Comparison of ENCODE assay signal across 27 mouse cellular contexts in the genomic region with DNA sequence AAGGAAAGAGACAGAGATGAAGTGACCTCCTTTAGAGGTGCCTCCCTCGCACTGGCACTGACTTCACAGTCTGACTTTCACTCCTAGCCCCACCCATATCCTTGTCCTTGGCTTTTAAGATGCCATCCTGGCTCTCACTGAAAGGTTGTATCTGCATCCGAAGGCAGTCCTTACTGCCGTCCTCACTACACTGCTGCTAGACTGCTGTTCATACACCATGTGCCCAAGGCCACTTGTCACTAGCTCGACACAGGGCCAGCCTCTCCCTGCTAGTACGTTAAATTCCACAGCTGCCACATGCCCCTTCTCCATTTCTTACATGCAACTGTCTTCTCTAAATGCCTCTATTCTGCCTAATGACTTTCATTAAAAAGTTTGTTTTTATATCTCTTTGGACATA. TPM values are rescaled to one million over a fixed set of nuclear protein-coding genes. Genes with fewer than 3 reads are reported as not detected.
A peak's percentile ranks its signal among the peaks of the same experiment; 100 is the strongest.
DNase-seq lines count a peak whose midpoint lies in the region; ATAC-seq and TF ChIP-seq lines count a peak whose summit lies in the region.
"Had no signal": no experiment of that assay in that cellular context is flagged by ENCODE, and none has a peak within 500 bp of the region (broad histone marks: within the 10 kb centered on the region; RNA-seq: fewer than 3 reads in every experiment).

No protein-coding gene starts in this region.

- H3K9me3 ChIP-seq in hindbrain, postnatal 0 days (ENCODE audit: low read length) = no peaks in the 10 kb centered on the region
- no peaks in the 10 kb centered on the region for H3K9me3 ChIP-seq in hindbrain, embryonic 16.5 days (ENCODE audit: control insufficient read depth, low read length)
- no peaks in the 10 kb centered on the region for H3K9me3 ChIP-seq in ES-E14 (ENCODE audit: control insufficient read depth, insufficient read depth, low read depth, low read length)
- H3K9me3 ChIP-seq: embryonic facial prominence, embryonic 13.5 days; embryonic facial prominence, embryonic 15.5 days; forebrain, embryonic 10.5 days; forebrain, embryonic 12.5 days had no signal

- no peak overlapping the region for H3K4me2 ChIP-seq in hindbrain, postnatal 0 days (ENCODE audit: low read depth, low read length)
- H3K4me2 ChIP-seq in hindbrain, embryonic 16.5 days (ENCODE audit: low read length) = no peak overlapping the region
- H3K4me2 ChIP-seq: embryonic facial prominence, embryonic 13.5 days; embryonic facial prominence, embryonic 15.5 days; forebrain, embryonic 12.5 days had no signal

- peak; percentile 47 for DNase-seq in adrenal gland, adult 2 months
- DNase-seq in adrenal gland, adult 18-20 months (ENCODE audit: low spot score in 2 of 2) = no peak
- DNase-seq in adrenal gland, postnatal 36 days = peak; percentile 44
- no peak for DNase-seq in adrenal gland, postnatal 25 days
- DNase-seq in hindbrain, postnatal 0 days (ENCODE audit: low spot score) = no peak
- no peak for DNase-seq in ES-E14 (ENCODE audit: low read depth, low spot score)
- no peak for DNase-seq in right cerebral cortex, postnatal 36 days (ENCODE audit: low spot score in 2 of 2)
- DNase-seq: adrenal gland, postnatal 14 days; B cell, adult 2 months; cerebellum, adult 11 months; cerebellum, adult 18-20 months; cerebellum, adult 8-10 months; cerebellum, adult 9-11 months; cerebellum, postnatal 14 days; cerebellum, postnatal 36 days; embryo, embryonic 11 days had no signal

- ATAC-seq in hindbrain, postnatal 0 days = 0 out of 2 replicates have a peak, but pooled peaks have one; percentile 35
- no peak for ATAC-seq in hindbrain, embryonic 16.5 days
- ATAC-seq: CD4-positive, CD25-positive, alpha-beta regulatory T cell, adult 4 months; forebrain, embryonic 14.5 days; forebrain, embryonic 16.5 days had no signal

- TF ChIP-seq CTCF in hindbrain, postnatal 0 days (IDR thresholded peaks at IDR 0.05; ENCODE audit: low read depth) = no peak

- H3K27ac ChIP-seq in hindbrain, postnatal 0 days = no peak overlapping the region
- H3K27ac ChIP-seq in hindbrain, embryonic 16.5 days (ENCODE audit: low read depth, low read length) = no peak overlapping the region
- H3K27ac ChIP-seq in ES-E14 (ENCODE audit: insufficient read depth, low read depth, low read length, poor library complexity, severe bottlenecking) = no peak overlapping the region
- H3K27ac ChIP-seq: embryonic facial prominence, embryonic 13.5 days; embryonic facial prominence, embryonic 15.5 days; forebrain, embryonic 10.5 days; forebrain, embryonic 12.5 days had no signal

- no peaks in the 10 kb centered on the region for H3K4me1 ChIP-seq in hindbrain, postnatal 0 days (ENCODE audit: insufficient read depth, low read length)
- no peaks in the 10 kb centered on the region for H3K4me1 ChIP-seq in hindbrain, embryonic 16.5 days (ENCODE audit: control insufficient read depth, insufficient read depth, low read depth, low read length)
- no peaks in the 10 kb centered on the region for H3K4me1 ChIP-seq in ES-E14 (ENCODE audit: control insufficient read depth in 2 of 2, insufficient read depth in 2 of 2, low read length in 2 of 2, poor library complexity in 1 of 2)
- H3K4me1 ChIP-seq: embryonic facial prominence, embryonic 13.5 days; embryonic facial prominence, embryonic 15.5 days; forebrain, embryonic 10.5 days; forebrain, embryonic 12.5 days had no signal

- no peak overlapping the region for H3K9ac ChIP-seq in hindbrain, postnatal 0 days (replicated peaks; ENCODE audit: low read length)
- no peak overlapping the region for H3K9ac ChIP-seq in hindbrain, embryonic 16.5 days (ENCODE audit: low read depth, low read length)
- H3K9ac ChIP-seq in ES-E14 (ENCODE audit: insufficient read depth, low read depth, low read length, poor library complexity, severe bottlenecking) = peak overlapping the region; percentile 48; the same call in 1 of the 2 replicates
- H3K9ac ChIP-seq: embryonic facial prominence, embryonic 13.5 days; embryonic facial prominence, embryonic 15.5 days; forebrain, embryonic 12.5 days had no signal

- H3K27me3 ChIP-seq in hindbrain, postnatal 0 days (ENCODE audit: insufficient read depth, low read length) = no peaks in the 10 kb centered on the region
- H3K27me3 ChIP-seq in hindbrain, embryonic 16.5 days (replicated peaks; ENCODE audit: control insufficient read depth, insufficient read depth, low read length) = no peaks in the 10 kb centered on the region
- H3K27me3 ChIP-seq: CH12.LX; embryonic facial prominence, embryonic 13.5 days; embryonic facial prominence, embryonic 15.5 days; forebrain, embryonic 12.5 days had no signal

- WGBS in hindbrain, postnatal 0 days = 79% methylated on average over 5 of the region's 5 CpGs
- WGBS in hindbrain, embryonic 16.5 days = 81% methylated on average over 5 of the region's 5 CpGs

- no peak overlapping the region for H3K4me3 ChIP-seq in hindbrain, postnatal 0 days (ENCODE audit: low read length)
- no peak overlapping the region for H3K4me3 ChIP-seq in hindbrain, embryonic 16.5 days (ENCODE audit: low read length)
- H3K4me3 ChIP-seq in ES-E14 (ENCODE audit: insufficient read depth in 1 of 2, low read depth in 1 of 2, low read length in 2 of 2, poor library complexity in 1 of 2, severe bottlenecking in 1 of 2) = no peak overlapping the region
- H3K4me3 ChIP-seq: embryonic facial prominence, embryonic 13.5 days; embryonic facial prominence, embryonic 15.5 days; erythroblast, embryonic 14.5 days; forebrain, embryonic 10.5 days; forebrain, embryonic 12.5 days had no signal

- in situ Hi-C loops in ES-E14 (cut with MboI; ENCODE audit: low sequenced_read_pairs in 2 of 2, unreplicated experiment in 2 of 2) = no loop called here

- H3K36me3 ChIP-seq in hindbrain, postnatal 0 days (ENCODE audit: insufficient read depth, low read length) = peaks cover 15% of the 10 kb centered on the region; the same call in 1 of the 2 replicates
- peaks cover 26% of the 10 kb centered on the region for H3K36me3 ChIP-seq in hindbrain, embryonic 16.5 days (ENCODE audit: control insufficient read depth, insufficient read depth, low read length)
- peaks cover 24% of the 10 kb centered on the region for H3K36me3 ChIP-seq in ES-E14 (ENCODE audit: control insufficient read depth, insufficient read depth, low read length, poor library complexity, severe bottlenecking)

TF ChIP-seq in ES-E14, 5 proteins besides CTCF, POLR2A, EP300 and RAD21:
- TF ChIP-seq ZNF384 (IDR thresholded peaks at IDR 0.05; ENCODE audit: low read depth, low read length) (no peak), CHD2 (IDR thresholded peaks at IDR 0.05; ENCODE audit: low read depth, low read length) (no peak), ZC3H11A (IDR thresholded peaks at IDR 0.05; ENCODE audit: borderline replicate concordance, low read depth, low read length) (no peak), MAFK (IDR thresholded peaks at IDR 0.05; ENCODE audit: insufficient read depth, low read depth, low read length) (no peak), HCFC1 (IDR thresholded peaks at IDR 0.05; ENCODE audit: borderline replicate concordance, insufficient read depth, low read length) (no peak)

RNA-seq across cellular contexts. Expression of a gene that starts 18.7 kb away (rescaled TPM):
- total RNA-seq in adrenal gland, adult 2 months (2021) = 10 to 100 TPM; 12.3 to 13.1 TPM
- 7.9 and 10.1 TPM in 2 replicates for polyA plus RNA-seq in adrenal gland, adult 2 months (2012; rRNA removed)
- 10 to 100 TPM; 11.0 to 18.6 TPM for total RNA-seq in adrenal gland, adult 18-20 months (2021)
- 10 to 100 TPM; 11.5 to 14.7 TPM for total RNA-seq in adrenal gland, postnatal 36 days (2021)
- total RNA-seq in adrenal gland, postnatal 25 days (2021) = 13.2 and 13.4 TPM in 2 replicates
- not detected in 2 replicates for total RNA-seq in hindbrain, postnatal 0 days (2014; rRNA removed)
- polyA plus RNA-seq in hindbrain, postnatal 0 days (2015; fragmentation: Nextera tagmentation; extraction: Ambion mirVana) = 0.10 and 0.25 TPM in 2 replicates
- polyA plus RNA-seq in hindbrain, embryonic 16.5 days (2015; fragmentation: Nextera tagmentation; extraction: Ambion mirVana) = 0.22 and 0.28 TPM in 2 replicates
- total RNA-seq in ES-E14 (2012; rRNA removed) = 9.2 and 9.9 TPM in 2 replicates
- polyA plus RNA-seq: CD4-positive, CD25-positive, alpha-beta regulatory T cell, adult 4 months had no signal

RNA-seq across cellular contexts. Expression of a gene that starts 24.9 kb away (rescaled TPM):
- total RNA-seq in adrenal gland, adult 2 months (2021) = 100 to 1,000 TPM; 121 to 151 TPM
- polyA plus RNA-seq in adrenal gland, adult 2 months (2012; rRNA removed) = 721 and 995 TPM in 2 replicates
- total RNA-seq in adrenal gland, adult 18-20 months (2021) = 100 to 1,000 TPM; 130 to 192 TPM
- 100 to 1,000 TPM; 133 to 143 TPM for total RNA-seq in adrenal gland, postnatal 36 days (2021)
- 178 and 283 TPM in 2 replicates for total RNA-seq in adrenal gland, postnatal 25 days (2021)
- 56.6 and 58.4 TPM in 2 replicates for total RNA-seq in hindbrain, postnatal 0 days (2014; rRNA removed)
- 40.3 and 43.2 TPM in 2 replicates for polyA plus RNA-seq in hindbrain, postnatal 0 days (2015; fragmentation: Nextera tagmentation; extraction: Ambion mirVana)
- 63.6 and 68.0 TPM in 2 replicates for polyA plus RNA-seq in hindbrain, embryonic 16.5 days (2015; fragmentation: Nextera tagmentation; extraction: Ambion mirVana)
- 58.1 and 75.8 TPM in 2 replicates for total RNA-seq in ES-E14 (2012; rRNA removed)

RNA-seq across cellular contexts. Expression of a gene that starts 34.6 kb away (rescaled TPM):
- 100 to 1,000 TPM; 117 to 136 TPM for total RNA-seq in adrenal gland, adult 2 months (2021)
- polyA plus RNA-seq in adrenal gland, adult 2 months (2012; rRNA removed) = 13.8 and 14.0 TPM in 2 replicates
- 100 to 1,000 TPM; 160 to 166 TPM for total RNA-seq in adrenal gland, adult 18-20 months (2021)
- 100 to 1,000 TPM; 159 to 181 TPM for total RNA-seq in adrenal gland, postnatal 36 days (2021)
- 136 and 143 TPM in 2 replicates for total RNA-seq in adrenal gland, postnatal 25 days (2021)
- total RNA-seq in hindbrain, postnatal 0 days (2014; rRNA removed) = 61.0 and 66.6 TPM in 2 replicates
- 97.9 and 100 TPM in 2 replicates for polyA plus RNA-seq in hindbrain, postnatal 0 days (2015; fragmentation: Nextera tagmentation; extraction: Ambion mirVana)
- polyA plus RNA-seq in hindbrain, embryonic 16.5 days (2015; fragmentation: Nextera tagmentation; extraction: Ambion mirVana) = 116 and 126 TPM in 2 replicates
- total RNA-seq in ES-E14 (2012; rRNA removed) = 55.4 and 84.3 TPM in 2 replicates

RNA-seq across cellular contexts. Expression of a gene that starts 43.4 kb away (rescaled TPM):
- total RNA-seq in adrenal gland, adult 2 months (2021) = under 1 TPM; 0.20 to 0.48 TPM
- polyA plus RNA-seq in adrenal gland, adult 2 months (2012; rRNA removed) = 0.12 and 0.20 TPM in 2 replicates
- under 1 TPM; 0.19 to 0.23 TPM for total RNA-seq in adrenal gland, adult 18-20 months (2021)
- under 1 TPM; 0.13 to 0.16 TPM for total RNA-seq in adrenal gland, postnatal 36 days (2021)
- 0.49 TPM in 1 of 2 replicates, not detected in the other for total RNA-seq in adrenal gland, postnatal 25 days (2021)
- total RNA-seq in hindbrain, postnatal 0 days (2014; rRNA removed) = 12.2 and 12.4 TPM in 2 replicates
- polyA plus RNA-seq in hindbrain, postnatal 0 days (2015; fragmentation: Nextera tagmentation; extraction: Ambion mirVana) = 6.1 and 6.8 TPM in 2 replicates
- 8.4 and 10.6 TPM in 2 replicates for polyA plus RNA-seq in hindbrain, embryonic 16.5 days (2015; fragmentation: Nextera tagmentation; extraction: Ambion mirVana)
- total RNA-seq in ES-E14 (2012; rRNA removed) = 0.09 and 0.16 TPM in 2 replicates
- total RNA-seq: adrenal gland, postnatal 14 days; CH12.LX; common myeloid progenitor, adult 5-6 weeks had no signal
- polyA plus RNA-seq: erythroblast, embryonic 14.5 days had no signal

Comparison
In these comparisons a context has a peak if more than half of its experiments do, and no peak if none do; other contexts are left out.
1. DNase-seq: peak in adrenal gland, adult 2 months (single experiment) and adrenal gland, postnatal 36 days (2 of 2); none in adrenal gland, adult 18-20 months (0 of 2), adrenal gland, postnatal 25 days (single experiment), hindbrain, postnatal 0 days (single experiment), ES-E14 (single experiment) and right cerebral cortex, postnatal 36 days (0 of 2).
2. RNA of a gene that starts 18.7 kb away (total RNA-seq): 11.0 to 18.6 TPM in adrenal gland, adult 18-20 months, 11.5 to 14.7 TPM in adrenal gland, postnatal 36 days, 13.2 to 13.4 TPM in adrenal gland, postnatal 25 days, 12.3 to 13.1 TPM in adrenal gland, adult 2 months and 9.2 to 9.9 TPM in ES-E14; not detected in hindbrain, postnatal 0 days; every median in the first group is over 10 times any median in the second.